Mouse (Mus musculus) adrenal gland, adult (tissue): ENCODE results near the gene Smoc1.

ENCODE experiments used
- DNase-seq, 2 experiments: peaks; one replicate each; pipeline ENCODE4 v3.0.0; 2022 to 2023; ENCODE audit warnings: low spot score in 1 of 2; ENCODE audit not compliant: inconsistent age in 2 of 2

Gene Smoc1

GRCm38 (mm10) chr12:81026277-81026994, at the start of gene Smoc1:
Gene Smoc1, plus strand, starts transcription at chr12:81026808.
- peak; percentile 92 to 96 for DNase-seq

GRCm38 (mm10) chr12:80982326-80982725, 44.3 kb upstream of the Smoc1 start:
- peak; percentile 59 to 92 for DNase-seq

GRCm38 (mm10) chr12:80983695-80984094, 42.9 kb upstream of the Smoc1 start:
- DNase-seq, result no peak

- no peak for DNase-seq
Observed at GRCm38 (mm10) chr12:80986628-80987027, 40.0 kb upstream of the Smoc1 start.

DNA sequence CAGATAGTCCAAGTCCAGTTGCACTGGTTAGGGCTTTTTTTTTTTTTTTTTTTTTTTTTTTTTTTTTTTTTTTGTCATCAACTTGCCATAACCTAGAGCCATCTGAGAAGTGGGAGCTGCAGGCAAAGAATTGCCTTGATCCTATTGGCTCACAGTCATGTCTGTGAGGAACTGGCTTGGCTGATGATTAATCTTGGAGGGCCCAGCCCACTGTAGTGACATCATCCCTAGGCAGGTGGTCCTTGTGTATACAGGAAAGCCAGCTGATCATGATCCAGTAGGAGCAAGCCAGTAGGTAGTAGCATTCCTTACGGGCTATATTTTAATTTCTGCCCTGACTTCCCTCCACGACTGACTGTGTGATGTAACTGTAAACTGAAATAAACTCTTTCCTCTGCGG, 38.3 kb upstream of the Smoc1 start:
- no peak for DNase-seq

DNA sequence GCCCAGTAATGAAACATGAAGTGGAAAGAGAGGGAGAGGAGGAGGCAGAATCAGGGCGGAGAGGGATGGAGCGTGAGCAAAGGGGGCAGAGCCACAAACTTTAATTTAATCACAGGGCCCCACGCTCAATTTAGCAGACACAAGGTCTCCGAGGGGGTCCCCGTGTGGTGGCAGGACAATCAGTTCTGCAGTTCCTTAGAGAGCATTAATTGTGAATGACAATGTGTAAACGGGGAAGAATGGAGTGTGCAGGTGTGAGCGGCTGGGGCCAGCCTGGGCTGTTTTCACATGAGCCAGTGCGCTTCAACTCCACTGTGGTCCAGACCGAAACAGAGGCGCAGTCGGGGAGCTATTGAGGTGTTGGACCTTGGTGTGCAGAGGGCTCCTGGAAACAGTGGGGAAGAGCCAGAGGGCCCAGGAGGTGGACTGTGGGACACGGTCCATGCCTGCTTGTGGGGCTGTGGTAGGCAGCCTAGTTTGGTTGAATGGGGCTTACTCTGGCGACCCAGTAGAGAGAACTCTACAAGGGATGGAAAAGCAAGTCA, 35.6 kb upstream of the Smoc1 start:
- DNase-seq, result no peak

DNA sequence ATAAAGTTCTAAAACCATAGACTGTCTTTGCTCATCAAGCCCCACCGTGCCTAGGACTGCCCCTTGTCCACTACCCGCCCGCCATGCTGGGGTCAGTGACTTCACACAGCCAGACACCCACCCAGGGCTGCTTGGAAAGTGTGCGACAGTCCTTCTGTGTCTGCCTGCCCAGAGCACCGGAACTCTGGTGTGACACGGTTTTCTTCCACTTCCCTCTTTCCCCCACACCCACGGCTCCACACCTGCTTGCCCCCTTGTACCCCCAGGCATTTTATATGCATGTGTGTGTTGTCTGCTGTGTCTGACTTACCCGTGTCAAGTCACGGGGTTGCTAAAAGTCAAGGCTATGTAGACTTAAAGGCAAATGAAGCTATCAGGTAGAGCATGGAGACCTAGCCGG, 34.8 kb upstream of the Smoc1 start:
- DNase-seq, result no peak

GRCm38 (mm10) chr12:80992540-80993122, 34.0 kb upstream of the Smoc1 start:
- DNase-seq, result peak; percentile 63 to 82

DNA sequence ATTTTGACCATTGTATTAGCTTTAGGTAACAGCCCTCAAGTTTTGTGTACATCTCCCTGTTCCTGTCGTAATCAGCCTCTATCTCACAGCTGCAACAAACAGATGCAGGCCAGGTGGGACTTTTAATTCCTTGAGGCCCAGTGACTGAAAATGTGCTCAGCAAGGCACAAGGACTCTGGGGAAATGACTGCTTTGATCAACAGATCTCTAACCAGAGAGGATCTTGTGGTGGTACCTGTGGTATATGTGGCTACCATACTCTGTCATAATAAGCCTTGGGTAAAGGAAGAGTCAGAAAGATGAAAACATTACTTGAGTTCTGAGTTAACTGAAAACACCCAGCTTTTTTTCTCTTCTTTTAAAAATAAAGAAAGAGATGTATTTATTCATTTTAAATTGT, 32.8 kb upstream of the Smoc1 start:
- no peak for DNase-seq

DNA sequence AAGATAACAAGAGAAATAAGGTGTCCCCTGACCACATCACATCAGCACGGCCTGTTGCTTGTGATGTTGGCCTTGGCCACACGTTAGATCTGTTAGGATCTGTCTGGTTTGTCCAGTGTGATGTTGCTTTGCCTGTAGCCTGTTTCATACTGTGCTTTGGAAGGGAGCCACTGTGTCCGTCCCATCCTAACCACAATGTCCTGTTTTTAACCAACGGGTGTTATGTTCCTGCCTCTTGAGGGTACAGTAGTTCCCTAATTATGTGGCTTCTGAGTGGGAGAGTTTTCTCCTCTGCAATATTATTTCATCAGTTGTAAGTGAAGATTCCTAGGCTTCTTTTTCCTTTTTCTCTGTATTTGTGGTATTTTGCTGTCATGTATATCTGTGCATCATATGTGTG, 31.3 kb upstream of the Smoc1 start:
- DNase-seq, result no peak

GRCm38 (mm10) chr12:80997652-80998051, 29.0 kb upstream of the Smoc1 start:
- DNase-seq, result no peak

GRCm38 (mm10) chr12:80998528-80999221, 27.9 kb upstream of the Smoc1 start:
- DNase-seq, result no peak

DNA sequence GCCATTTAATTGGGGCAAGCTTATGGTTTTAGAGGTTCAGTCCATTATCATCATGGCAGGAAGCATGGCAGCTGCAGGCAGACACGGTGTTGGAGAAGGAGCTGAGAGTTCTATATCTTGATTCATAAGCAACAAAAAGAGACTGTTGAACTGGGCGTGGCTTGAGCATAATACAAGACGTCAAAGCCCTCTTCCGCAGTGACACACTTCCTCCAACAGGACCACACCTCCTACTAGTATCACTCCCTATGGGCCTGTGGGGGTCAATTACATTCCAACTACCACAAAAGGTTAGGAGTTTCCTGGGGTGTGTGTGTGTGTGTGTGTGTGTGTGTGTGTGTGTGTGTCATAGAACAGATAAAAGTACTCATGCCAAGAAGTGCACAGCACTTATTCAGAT, 25.7 kb upstream of the Smoc1 start:
- DNase-seq, result no peak

DNA sequence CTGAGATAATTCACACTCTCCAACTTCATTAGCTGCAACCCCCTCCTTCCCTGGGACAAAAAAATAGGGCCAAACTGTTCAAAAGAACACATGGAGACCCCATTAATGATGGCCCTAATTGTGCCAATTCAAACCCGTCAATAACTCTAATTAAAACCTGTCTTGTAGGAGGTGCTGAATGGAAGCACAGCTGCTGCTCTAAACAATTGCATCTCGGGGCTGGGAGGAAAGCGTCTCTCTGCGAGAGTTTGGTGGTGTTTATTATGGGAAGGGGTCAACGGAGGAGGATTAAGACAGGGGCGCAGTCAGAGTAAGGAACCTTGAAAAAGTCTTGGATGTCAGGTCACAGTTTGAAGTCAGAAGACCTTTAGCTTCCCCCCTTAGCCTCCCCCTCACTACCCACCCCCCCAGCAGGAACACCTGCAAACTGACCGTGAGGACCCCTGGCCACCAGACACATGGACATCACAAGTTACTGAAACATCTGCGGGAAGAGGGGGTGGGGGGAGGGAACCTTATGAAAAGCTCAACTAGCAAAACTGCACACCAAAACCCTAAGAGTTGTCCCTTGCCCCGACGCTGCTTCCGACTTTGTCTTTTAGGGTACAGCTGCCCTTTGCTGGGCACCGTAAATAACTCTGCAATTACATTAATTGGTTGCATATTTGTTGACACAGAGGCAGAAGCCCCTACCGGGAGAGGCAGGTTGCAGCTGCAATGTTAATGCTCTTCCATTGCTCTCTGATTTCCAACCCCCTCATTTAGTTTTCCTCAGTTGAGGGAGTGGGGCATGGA, 23.6 kb upstream of the Smoc1 start:
- DNase-seq, result no peak

DNA sequence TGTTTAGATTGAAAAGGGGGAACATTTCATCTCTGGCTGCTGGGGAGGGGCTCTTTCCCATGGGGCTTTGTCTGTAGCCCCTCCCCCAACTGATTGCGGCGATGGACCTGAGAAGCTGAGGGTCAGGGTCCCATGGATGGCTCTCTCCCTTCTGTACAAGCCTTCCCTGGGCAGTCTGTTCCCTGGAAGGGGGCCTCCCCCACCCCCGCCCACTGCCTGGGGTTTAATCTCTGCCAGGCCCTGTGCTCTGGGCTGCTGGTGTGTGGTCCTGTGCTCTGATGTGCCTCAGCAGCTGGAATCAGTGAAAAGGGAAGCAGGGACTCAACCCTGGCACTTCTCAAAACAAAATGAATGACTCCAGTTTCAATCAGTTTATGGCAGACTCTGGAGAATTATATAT, 16.8 kb upstream of the Smoc1 start:
- no peak for DNase-seq

- DNase-seq, result no peak
Observed at GRCm38 (mm10) chr12:81011994-81012393, 14.6 kb upstream of the Smoc1 start.

DNA sequence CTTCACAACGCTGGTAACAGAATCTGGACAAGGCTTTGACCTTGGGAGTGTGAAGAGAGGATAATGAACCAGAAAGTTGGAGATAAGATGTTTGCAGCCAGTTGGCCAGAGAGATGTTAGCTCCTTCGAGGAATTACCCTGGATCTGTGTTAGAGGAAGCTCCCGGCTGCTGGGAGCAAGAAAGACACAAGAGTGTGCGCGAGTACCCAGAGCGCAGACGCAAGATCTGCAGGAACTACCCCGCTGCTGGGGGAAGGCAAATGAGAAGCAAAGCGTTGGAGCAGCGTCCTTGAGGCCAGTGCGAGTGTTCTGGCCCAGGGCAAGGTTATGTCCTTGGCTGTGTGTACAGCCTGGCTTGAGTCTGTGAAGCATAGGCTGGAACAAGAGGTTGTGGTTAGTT, 13.1 kb upstream of the Smoc1 start:
- DNase-seq, result peak; percentile 83 to 91

- DNase-seq, result no peak
Observed at GRCm38 (mm10) chr12:81017624-81018023, 9.0 kb upstream of the Smoc1 start.

GRCm38 (mm10) chr12:81018516-81019279, 7.9 kb upstream of the Smoc1 start:
- DNase-seq, result no peak

DNA sequence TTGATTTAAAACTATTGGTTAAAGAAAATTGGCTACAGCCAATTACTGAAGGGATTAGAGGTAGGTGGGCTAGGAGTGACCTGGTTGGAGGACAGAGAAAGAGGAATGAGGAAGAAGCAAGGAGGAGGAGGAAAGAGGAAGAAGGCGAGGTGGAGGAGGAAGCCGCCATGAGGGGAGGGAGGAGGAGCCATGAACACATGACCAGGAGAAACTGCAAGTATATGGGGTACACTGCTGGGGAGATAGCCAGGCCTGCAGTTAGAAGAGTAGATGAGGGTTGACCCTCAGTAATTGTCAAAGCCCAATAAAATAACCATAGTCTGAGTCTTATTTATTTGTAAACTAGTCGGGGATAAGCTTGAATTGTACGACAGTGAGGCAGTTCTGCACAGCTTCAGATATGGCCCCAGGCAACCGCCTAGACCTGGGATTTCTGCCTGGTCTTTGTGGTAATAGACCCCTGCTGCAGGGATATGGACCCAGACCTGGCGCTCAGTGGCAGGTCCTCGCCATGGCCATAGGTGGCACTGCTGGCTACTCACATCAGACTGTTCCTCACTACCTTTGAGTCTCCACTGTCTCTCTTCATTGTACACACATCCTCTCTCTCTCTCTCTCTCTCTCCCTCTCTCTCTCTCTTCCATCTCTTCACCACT, 7.2 kb upstream of the Smoc1 start:
- DNase-seq, result no peak
